Mouse (Mus musculus) G1E (cell line): ENCODE measurements around the gene Hsp90aa1.

Experiments used
- CTCF ChIP-seq: IDR thresholded peaks from 2 replicates; pipeline ENCODE4 v1.5.1; 2012; ENCODE audit warnings: low read depth, low read length, inconsistent platforms, mixed read lengths
- GATA1 ChIP-seq: IDR thresholded peaks from 2 replicates; pipeline ENCODE4 v1.6.1; 2012; ENCODE audit warnings: borderline replicate concordance, low read length, inconsistent platforms, mixed read lengths

- TF ChIP-seq GATA1, result no peak
- no peak for TF ChIP-seq CTCF
Measured at GRCm38 (mm10) chr12:110697457-110697856, 5.1 kb downstream of the Hsp90aa1 start.
